Mouse (Mus musculus) natural killer cell, adult 2 months (primary cell): Measurements from ENCODE around the gene Scgb1b27.
"Not testable (repeated sequence)": the region's sequence is repeated elsewhere in the genome, so short reads cannot be mapped to it uniquely, and the experiment has no call there.

Experiments
- DNase-seq, 2 experiments: peaks; one replicate each; pipeline ENCODE4 v3.0.0; 2022; ENCODE audit warnings: low spot score in 2 of 2

Gene Scgb1b27

DNA sequence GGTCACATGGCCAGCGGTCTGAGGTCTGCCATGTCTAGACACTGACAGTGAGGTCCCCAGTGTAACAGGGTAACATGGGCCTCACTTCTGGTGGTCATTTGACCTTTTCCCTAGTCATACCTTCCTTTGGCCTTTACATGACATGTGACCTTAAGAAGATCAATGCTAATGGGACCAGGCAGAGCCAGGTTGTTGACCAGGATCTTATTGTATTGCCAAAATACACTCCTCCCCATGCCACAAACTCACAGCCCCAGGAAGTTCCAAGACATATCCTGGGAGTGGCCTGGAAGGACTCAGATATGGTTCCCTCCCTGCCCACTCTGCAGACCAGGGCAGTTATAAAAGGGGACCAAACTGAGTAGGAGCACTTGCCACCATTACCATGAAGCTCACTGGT is at the start of gene Scgb1b27:
Gene Scgb1b27 (plus strand): TSS at position 301 of the 400 bp plus-strand sequence.
- DNase-seq = not testable (repeated sequence)

DNA sequence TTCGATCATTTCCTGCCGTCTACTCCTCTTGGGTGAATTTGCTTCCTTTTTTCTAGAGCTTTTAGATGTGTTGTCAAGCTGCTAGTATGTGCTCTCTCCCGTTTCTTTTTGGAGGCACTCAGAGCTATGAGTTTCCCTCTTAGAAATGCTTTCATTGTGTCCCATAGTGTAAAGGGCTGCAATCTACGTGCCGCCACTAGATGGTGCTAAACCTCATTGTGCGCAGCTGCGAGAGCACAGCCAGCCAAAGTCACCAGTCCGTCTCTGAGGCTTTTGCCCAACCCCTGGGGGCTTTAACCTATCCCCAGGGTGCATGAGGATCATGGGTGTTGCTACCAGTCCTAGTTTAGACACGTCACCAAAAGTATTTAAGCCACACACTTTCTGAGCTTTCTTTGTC is 39.0 kb upstream of the Scgb1b27 start:
- DNase-seq = not testable (repeated sequence)

DNA sequence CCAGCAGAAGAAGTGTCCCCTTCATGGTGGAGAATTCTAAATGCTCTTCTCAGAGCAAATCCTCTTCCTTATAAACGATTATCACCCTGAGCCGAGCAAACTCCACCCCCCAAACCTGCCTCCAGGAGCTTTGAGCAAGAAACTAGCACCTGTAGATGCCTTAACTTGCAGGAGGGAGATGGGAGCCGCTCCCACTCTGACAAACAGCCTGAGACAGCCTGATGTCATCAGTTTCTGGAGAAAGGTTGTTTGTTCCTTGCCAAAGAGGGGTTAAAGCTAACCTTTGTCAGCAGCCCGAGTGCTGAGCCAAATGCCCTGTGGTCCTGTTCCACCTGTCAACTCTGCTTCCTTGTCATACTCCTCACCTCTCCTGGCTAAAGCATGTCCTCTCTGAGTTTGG is 7.4 kb upstream of the Scgb1b27 start, which contains the start of gene Scgb2b27:
Gene Scgb2b27 (minus strand): TSS at position 101 of the 400 bp plus-strand sequence.
- no peak for DNase-seq

DNA sequence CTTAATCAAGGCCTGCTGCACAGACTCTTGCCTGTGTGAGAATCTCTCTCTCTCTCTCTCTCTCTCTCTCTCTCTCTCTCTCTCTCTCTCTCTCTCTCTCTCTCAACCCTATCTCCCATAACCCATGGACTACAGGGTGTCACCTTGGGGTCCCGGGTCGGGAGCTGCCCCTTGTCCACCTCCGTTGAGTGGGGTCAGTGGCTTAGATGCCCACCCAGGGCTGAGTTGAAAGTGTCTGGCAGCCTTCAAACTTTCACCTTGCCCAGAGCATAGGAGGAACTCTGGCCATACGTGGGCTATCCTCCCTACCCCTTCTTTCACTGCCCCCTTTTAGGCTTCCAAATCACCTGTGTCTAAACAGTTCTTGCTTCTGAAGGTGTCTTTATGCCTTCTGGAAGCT is 4.4 kb downstream of the Scgb1b27 start:
- no peak for DNase-seq

DNA sequence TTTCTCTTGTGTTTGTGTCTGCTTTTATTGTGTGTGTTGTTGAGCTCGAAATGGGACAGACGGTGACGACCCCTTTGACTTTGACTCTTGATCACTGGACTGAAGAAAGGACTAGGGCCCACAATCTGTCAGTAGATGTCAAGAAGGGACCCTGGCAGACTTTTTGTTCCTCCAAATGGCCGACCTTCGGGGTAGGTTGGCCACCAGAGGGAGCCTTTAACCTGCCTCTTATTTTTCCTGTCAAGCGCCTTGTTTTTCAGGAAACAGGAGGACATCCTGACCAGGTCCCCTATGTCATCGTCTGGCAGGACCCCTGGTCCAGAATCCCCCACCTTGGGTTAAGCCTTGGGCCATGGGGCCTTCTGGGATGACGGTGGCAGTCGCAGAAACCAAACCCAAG is 5.9 kb downstream of the Scgb1b27 start:
- not testable (repeated sequence) for DNase-seq

DNA sequence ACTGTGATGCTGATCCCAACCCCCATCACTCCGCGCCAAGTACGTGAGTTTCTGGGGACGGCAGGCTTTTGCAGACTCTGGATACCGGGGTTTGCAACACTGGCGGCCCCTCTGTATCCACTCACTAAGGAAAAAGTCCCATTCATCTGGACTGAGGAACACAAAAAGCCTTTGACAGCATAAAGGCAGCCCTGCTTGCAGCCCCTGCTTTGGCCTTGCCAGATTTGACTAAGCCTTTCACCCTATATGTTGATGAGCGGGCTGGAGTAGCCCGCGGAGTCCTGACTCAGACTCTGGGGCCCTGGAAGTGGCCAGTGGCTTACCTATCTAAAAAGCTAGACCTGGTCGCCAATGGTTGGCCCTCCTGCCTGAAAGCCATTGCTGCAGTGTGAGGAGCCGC is 8.7 kb downstream of the Scgb1b27 start:
- no peak for DNase-seq

DNA sequence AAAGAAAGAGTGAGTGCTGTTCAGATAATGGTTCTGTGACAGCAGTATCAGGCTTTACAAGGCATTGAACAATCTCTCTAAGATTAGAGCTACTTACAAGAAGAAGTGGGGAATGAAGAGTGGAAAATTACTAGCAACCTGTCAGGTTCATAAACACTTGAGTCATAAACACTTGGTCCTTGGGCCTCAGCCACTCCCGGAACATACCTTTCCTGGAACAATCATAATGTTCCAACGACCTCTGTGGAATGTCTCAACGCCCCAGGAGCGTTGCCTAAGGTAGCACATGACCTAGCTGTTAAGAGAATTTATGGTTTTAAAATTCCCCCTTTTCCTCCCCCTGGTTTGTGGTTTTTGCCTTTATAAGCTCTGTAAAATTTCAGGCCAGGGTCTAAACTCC is 13.3 kb downstream of the Scgb1b27 start:
- DNase-seq = not testable (repeated sequence)

DNA sequence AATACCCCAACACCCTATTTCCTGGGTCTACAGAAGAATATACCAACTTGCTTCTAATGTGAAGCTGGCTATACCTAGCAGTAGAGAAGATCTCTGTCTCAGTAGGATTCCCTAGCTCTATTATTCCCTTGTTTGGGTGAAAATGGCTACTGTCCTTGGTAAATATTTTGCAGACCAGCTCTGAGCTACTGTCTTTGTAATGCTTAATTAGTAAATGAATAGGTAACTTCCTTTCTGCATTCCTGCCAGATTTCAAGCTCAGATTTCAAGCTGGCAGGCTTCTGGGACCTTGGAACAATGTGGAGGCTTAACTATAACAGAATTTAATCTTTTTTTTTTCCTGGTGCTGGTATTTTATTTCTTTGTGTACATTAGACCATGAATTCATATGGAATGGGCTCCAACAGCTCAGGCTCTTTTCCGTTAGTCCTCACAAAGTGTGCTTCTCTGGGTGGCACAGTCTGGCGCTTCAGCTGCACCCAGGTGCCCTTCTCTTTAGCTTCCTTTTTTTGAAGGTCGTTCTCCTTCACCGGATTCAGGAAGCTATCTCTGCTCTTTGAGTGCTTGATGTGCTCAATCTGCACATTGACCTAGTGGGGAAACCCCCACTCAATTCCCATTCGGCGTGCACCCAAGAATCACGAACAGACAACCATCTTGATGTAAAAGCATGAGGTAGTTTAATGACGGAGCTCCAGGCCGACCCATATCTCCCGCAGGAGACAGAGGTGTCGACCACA is 15.0 kb downstream of the Scgb1b27 start:
- not testable (repeated sequence) for DNase-seq

DNA sequence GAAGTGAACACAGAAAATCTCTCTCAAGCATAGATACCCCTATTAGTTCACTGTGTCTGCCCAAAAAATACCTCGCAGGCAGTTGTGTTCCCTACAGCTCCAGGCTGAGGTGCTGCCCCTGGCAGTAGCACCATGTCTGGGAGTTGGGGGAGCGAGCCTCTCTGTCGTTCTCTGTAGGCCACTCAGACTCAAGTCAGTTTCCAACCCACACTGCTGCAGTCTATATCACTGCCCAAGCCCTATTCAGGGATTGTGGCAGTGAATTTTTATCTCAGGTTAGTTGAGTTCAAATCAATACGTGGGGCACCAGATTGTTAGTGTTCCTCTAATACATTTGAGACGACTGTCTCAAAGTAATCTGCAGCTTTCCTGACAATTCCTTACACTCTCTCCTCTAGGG is 46.8 kb downstream of the Scgb1b27 start:
- DNase-seq = not testable (repeated sequence)
